Mouse (Mus musculus) hindlimb bud, embryonic 11.5 days (tissue): ENCODE results near the gene Ms4a10.

Experiments used
- DNase-seq: peaks from one replicate; pipeline ENCODE4 v3.0.0-alpha.2; 2012; ENCODE audit warnings: low read depth, low spot score; ENCODE audit errors: extremely low spot score

Gene Ms4a10

DNA sequence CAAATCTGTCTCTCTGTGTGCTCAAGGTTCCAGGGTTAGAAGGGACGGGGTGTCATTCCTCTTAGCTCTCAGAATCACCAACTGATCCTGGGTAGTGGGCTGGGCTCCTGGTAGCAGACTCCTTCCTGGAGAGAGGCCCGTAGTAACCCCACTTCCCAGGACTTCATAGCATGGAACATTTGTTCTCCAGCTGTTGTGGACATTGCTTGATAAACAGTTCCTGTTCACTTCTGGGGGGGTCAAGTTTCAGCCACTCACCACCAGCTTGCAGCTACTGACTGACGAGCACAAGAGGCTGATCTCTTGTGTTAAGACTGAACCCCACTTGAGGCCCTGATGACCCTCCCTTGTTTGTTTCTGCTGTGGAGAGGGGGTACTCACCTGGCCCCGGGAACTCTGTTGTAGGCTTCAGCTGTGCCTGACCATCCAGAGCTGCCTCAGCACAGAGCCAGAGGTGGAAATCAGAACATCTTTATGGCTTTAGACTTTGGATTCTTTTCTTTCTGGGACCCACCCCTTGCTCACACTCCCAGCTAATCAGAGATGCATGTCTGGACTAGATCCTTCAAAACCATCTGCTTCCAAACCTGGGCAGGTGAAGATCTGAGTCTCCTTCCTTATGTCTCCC is at the start of gene Ms4a10:
Gene Ms4a10 (minus strand): TSS at position 433 of the 628 bp plus-strand sequence.
- DNase-seq = no peak

DNA sequence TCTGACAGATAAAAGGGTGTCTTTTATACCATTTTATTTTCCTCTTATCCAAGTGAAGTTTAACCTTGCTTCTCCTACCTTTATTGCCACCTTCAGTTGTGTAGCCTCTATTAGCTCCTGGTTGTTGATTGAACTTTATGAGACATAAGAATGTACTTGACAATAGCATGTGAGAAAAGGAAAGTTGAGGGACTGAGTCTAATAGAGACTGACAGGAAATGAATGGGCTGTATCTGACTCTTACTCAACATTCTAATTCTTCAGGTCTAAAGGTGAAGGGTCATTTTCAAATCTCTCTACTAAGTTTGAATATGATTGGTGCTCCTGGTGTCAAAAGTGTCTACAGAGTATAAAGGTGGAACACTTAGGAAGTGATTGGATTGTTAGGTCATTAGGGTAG is 47.9 kb upstream of the Ms4a10 start:
- DNase-seq = no peak

DNA sequence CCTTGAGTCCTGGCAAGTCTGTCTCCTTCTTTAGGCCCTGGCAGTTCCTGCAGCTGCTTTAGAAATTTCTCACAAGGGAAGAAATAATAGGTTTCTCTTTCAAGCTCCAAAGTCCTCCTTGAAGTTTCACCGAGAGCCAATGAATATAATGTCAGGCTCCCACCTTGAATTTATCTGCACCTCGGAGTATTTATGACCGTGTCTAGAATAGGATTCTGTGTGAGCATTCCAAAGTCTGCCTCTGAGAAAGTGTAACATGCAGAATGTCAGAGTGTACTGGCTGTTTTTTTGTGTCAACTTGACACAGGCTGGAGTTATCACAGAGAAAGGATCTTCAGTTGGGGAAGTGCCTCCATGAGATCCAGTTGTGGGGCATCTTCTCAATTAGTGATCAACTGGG is 43.4 kb upstream of the Ms4a10 start, which contains the start of gene Ms4a18:
Gene Ms4a18 (minus strand): TSS at position 141 of the 400 bp plus-strand sequence.
- DNase-seq = no peak

DNA sequence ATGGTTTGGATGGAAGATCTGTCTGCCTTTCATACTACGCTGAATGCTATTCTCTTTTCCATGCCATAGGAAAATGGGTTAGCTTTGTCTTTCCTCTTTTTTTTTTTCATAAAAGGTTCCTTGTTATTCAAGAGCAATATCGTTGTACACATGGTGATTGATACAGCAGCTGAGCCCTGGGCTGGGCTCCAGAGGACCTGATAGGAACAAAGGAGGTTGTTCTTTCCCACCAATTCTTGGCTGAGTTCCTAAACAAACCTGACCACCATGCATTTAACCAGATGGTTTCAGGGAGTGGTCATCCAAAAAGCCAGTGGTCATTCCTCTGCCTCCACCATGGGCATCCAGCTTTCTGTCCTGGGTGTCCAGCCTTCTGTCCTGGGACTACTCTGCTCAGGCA is 42.8 kb upstream of the Ms4a10 start:
- DNase-seq = no peak

GRCm38 (mm10) chr19:11015998-11016397 is 41.5 kb upstream of the Ms4a10 start:
- DNase-seq = no peak

GRCm38 (mm10) chr19:11015468-11015867 is 41.0 kb upstream of the Ms4a10 start:
- no peak for DNase-seq

- DNase-seq = no peak
These were observed 18.7 kb upstream of the Ms4a10 start, which contains the start of gene Ms4a15 for GRCm38 (mm10) chr19:10993150-10993549. TSS of gene Ms4a15 (minus strand) at chr19:10993250.

DNA sequence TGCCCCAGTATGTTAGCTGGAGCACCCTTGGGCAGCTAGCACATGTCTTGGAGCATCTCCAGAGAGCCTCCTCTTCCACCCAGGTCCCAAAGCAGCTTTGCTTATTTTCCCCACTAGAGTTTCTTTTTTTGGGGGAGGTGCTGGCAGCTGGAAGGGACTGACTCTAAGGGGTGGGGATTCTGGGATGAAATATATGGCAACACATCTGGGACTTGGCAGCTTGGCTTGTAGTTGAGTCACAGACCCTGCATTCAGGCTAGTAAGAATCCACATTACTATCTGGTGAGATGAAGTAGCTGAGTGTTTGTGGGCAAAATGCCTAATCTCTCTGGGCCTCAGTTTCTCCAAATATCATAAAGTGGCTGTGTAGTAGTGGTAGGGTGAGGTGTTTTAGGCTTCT is 17.4 kb upstream of the Ms4a10 start:
- DNase-seq = no peak

- DNase-seq = no peak
These were observed 16.3 kb upstream of the Ms4a10 start for GRCm38 (mm10) chr19:10990751-10991150.

DNA sequence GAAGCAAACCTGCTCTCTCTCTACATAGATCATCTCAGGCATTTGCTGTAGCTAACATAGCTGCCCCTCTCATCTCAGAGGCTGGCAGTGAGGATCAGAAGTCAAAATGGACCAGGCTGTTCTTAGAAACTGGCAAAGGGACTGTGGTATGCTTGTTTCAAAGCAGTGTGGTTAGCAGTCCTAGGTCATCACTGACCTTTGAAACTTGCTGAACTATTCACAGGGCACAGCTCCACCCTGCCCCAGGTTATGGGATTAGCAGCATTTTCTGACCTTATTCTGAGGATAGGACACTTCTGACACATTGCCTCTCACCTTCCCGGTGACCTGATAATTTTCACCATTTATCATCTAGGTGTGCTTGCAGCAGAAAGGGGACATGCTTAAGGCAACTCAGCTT is 14.1 kb upstream of the Ms4a10 start:
- no peak for DNase-seq

DNA sequence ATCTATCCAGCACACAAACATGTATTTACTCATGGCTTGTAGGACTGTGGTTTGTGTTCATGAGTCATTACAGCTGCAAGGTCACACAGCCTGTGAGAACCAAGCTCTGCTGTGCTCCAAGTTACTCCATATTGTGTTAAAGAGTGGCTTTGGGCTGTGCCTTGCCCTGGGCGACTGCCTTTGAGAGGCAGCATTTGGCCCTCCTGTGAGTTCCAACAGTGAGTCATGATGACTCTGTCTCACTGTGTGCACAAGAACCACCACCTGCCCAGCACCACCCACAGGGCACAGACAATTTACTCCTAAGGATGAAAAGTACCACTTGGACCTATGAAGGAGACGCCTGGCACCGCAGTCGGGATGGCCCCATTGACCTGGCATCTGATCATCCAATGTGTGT is 11.4 kb upstream of the Ms4a10 start:
- no peak for DNase-seq

GRCm38 (mm10) chr19:10984551-10984950 is 10.1 kb upstream of the Ms4a10 start:
- DNase-seq = no peak

DNA sequence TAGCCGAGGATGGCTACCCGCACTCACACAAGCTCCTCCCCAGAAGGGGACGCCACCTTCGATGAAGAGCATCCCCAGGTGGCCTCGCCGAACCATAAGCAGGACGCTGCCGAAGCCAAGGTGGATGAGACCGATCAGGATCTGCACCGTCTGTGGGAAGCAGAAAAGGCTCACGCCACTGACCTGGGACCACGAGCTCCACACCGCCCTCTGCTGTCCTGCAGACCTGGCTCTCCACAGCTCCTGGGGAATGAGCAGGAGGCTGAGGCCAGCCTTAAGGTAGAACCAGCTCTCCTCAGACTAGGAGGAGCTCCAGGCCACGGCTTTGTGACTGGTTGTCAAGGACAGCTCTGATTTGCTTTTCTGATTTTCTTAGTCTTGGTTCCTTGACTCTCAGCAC is 8.7 kb upstream of the Ms4a10 start:
- no peak for DNase-seq

DNA sequence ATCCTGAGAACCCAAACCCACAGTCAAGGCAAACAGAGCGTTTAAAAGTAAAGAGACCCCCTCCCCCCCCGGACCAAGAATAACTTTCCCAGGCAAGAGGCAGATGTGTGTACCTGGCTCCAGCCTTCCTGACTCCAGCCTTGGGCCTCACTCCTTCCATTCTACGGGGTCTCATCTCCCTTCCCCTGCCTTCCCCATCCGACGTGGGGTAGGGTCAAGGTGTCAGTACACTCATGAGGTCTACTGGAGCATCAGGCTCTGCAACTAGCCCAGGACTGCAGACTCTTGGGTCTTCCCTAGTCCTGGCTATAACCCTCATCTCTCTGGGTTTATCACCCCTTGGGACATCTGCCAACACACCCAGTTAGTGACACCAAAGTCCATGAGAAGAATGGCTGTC is 5.7 kb upstream of the Ms4a10 start:
- no peak for DNase-seq

DNA sequence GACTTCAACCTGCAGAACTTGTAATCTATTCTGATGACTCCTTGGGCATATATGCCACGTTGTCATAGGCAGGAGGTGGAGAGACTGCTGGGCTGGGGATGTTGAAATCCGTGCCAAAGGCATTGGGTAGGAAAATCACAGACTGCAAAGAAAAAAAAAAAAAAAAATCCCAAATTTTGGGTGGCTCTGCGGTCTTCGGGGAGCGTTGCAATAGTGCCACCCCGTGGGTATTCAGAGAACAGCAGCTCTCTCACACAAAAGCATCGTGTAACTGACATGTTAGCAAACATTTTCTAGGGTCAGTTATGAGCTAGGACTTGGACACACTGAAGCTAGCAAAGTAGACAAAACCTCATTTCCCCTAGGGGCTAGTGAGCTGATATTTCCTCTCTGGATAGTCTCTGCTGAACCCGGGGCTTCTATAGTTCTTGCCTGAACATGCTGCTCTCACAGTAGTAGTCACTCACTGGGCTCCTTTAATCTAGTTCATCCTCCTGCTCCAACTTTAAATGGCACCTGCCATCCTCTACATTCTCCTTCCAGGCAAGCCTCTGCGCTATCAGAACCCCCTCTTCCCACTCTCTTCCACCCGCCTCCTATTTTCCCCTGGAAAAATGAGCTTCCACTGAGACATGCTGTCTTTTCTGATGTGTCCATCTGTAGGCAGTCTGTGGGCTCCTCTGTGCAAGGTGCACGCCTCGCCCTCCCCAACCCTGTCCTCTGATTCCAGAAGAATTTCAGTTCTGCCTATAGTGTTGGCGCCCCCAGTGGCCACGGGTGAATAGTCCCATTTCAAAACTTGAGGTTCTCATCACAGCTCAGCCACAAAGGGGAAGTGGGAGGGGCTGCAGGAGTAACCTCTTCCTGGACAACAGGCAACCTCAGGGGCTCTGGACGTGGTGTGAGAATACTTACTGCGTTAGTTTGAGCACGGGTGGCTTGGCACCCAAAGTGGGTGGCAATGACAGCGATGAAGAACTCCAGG is 5.0 kb upstream of the Ms4a10 start:
- DNase-seq = peak; percentile 35

DNA sequence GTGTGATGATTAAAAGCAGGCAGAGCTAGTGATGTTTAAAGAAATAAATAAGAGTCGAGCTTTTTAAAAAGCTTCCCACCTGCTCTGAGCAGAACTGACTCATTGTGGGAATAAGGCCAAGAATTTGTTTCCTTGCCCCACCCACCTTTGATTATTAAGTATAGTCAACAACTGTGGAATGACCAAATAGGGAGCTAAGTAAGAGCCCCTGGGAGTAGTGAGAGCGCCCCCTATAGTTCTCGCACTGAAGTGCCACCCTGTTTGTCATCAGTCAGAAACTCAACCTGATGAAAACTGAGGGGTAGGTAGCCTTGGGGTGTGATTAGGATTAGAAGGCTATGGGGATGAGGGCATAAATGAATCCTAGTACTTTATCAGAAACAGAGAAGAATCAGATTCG is 1.8 kb upstream of the Ms4a10 start:
- DNase-seq = no peak

GRCm38 (mm10) chr19:10975187-10975586 is 717 bp upstream of the Ms4a10 start:
- DNase-seq = no peak

DNA sequence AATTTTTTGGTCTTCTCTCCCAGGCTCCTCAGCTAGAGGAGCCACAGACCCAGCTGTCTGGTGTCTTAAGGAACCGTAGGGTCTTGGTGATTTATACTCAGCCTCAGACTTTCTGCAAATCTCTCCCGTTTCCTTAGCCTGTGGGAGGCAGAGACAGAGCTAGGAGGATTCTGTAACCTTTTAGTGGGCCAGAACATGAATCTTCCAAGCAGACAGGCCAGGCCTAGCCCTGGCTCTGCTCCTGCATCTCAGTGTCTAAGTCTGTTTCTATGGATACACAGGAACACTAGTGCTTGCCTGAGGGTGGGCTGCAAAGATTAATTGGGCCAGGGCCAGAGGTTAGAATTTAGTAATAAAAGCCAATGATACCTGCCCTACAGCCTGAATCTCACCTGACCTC is 1.3 kb downstream of the Ms4a10 start:
- DNase-seq = no peak

DNA sequence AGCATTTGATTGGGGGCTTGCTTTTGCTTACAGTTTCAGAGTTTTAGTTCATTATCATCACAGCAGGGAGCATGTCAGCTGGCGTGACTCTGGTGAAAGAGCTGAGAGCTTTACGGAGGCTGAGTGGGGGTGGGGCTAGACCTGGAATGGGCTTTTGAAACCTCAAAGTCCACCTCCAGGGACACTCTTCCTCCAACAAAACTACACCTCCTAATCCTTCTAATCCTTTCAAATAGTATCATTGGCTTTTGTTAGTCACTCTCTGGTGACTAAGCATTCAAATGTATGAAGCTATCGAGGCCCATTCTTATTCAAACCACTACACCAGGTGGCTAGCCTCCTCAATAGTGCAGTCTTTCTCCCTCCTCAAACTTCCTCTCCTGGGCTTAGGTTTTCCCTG is 1.8 kb downstream of the Ms4a10 start:
- no peak for DNase-seq

DNA sequence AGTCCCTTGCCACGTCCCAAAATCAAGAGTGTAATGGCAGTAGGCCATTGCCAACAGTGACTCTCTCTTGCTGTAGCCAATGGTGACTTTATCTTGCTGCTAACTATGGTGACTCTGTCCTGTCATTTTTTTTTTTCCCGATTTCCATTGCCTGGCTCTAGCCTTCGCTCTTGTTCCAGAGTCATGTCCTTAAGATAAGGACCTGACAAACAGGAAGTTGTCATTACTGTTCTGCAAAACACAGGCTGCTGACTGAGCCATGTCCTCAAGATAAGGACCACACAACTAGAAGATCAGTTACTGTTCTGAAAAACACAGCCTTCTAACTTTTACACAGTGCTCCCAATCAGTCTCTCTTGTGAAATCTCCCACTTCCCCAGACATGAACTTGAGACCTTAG is 4.0 kb downstream of the Ms4a10 start:
- DNase-seq = no peak

DNA sequence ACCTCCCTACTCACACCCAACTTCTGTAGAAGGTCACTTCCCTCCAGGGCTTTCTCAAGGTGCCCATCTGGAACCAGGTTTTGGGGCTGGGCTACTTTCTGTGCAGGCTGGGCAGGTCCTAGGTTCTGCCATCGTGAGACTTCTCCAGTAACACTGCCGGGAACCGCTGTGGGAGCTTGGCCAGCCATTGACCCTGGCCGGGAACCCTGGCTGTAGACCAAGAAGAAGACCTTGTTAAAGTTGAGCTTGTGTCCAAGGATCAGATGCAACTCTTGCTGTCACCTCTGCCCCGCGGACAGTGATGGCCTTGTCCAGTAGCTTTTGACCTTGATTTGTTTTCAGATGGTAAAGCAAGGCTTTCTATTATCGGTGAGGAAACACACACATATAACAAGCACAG is 5.9 kb downstream of the Ms4a10 start:
- DNase-seq = no peak

GRCm38 (mm10) chr19:10965721-10966120 is 8.7 kb downstream of the Ms4a10 start:
- DNase-seq = no peak
